Mouse (Mus musculus) B cell, adult 2 months (primary cell): Measurements from ENCODE around the gene Primpol.

Source experiments
- DNase-seq, 2 experiments: peaks; one replicate each; pipeline ENCODE4 v3.0.0; 2022

Gene Primpol

GRCm38 (mm10) chr8:46552441-46552765 lies 64.6 kb downstream of the Primpol start:
- DNase-seq = no peak

DNA sequence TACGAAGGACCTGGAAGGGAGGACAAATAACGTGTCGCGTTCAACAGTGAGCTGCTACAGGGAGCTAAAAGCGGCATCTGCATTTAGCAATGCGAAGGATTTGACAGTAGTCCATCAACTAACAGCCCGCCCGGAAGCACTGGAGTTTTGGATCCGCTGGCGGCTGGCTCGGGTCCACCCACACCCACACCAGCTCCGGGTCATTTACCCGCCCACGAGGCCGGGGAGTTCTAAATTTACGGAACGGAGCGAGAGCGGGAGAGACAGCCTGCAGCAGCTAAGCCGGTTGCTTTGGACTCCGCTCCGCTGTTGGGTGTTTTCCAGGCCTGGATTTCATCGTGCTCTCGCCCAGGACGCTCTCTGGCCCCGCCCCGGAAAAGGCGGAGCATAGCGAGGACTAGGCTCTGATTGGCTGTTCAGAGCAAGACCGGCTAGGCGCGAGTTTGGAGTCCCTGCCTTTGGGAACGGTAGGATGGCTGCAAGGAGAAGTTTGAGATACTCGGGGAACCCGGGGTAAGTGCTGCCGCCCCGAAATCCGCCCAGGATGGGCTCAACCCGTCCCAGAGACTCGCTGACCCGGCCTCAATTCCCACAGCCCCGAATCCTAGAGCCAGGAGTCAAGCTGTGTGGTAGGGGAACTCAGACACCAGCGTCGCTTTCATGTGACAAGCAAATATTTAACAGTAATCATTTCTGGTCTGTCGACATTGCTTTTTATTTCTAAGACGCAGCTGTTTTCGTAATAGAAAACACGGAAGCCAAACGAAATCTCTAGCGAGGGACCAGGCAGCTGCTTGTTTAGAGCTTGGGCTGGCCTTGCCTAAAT lies 65.2 kb downstream of the Primpol start, which contains the start of gene Cenpu:
Gene Cenpu, plus strand, starts transcription at position 414 of the 826 bp plus-strand sequence.
- peak; percentile 99 for DNase-seq

GRCm38 (mm10) chr8:46551029-46551428 lies 66.0 kb downstream of the Primpol start:
- DNase-seq = no peak

GRCm38 (mm10) chr8:46550058-46550457 lies 67.0 kb downstream of the Primpol start:
- DNase-seq = peak; percentile 26 to 39

- DNase-seq = peak; percentile 33 to 46
These were observed 69.8 kb downstream of the Primpol start for GRCm38 (mm10) chr8:46547245-46547644.

DNA sequence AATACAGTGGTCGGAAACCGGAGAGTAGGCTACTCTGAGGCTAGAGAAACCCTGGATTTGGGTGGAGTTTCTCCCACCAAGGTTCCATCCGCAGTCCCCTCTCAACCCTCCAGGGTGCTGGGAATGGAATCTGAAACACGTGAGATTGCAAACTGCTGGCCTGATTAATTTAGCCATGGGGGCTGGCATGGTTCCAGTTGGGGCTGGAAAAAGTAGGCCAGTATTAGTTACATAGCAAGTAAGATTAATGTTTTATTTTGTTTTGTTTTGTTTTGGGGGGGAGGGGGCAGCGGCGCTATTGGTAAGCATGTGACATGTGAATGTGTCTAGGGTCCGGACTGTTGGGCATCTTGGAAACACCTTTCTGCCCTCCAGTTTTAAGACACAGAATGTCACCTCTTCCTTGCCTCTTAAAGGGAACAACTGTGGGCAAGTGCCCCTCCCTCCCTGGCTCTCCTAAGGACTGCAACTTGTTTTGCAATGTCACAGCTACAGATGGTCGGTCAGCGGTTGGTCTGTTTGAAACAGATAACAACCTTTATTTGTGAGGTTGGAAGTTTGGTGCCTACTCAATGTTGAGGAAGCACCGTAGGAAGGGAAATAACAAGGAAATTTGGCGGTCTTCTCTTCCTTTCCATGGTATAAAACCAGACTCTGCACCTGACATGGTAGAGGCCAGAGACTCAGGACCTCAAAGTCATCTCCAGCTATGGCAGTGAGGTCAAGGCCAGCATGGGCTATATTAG lies 70.4 kb downstream of the Primpol start:
- DNase-seq = no peak

DNA sequence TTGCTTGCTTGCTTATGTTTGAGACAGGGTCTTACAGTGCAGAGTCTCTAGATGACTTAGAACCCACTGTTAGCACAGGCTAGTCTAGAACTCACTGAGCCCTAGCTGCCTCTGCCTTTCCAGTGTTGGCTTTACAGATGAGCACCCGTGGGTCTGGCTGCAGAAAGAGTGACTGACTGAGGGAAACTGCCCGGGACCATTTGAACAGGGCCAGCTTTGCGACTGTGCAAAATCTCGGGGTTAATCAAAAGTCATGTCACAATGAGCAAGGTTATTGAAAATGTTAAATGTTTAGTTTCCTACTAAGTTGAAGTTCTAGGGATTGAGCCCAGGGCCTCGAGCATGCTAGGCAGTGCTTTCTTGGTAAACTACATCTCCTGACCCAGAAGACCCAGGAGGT lies 71.2 kb downstream of the Primpol start:
- no peak for DNase-seq

- no peak for DNase-seq
These were observed 73.3 kb downstream of the Primpol start for GRCm38 (mm10) chr8:46543662-46544061.

DNA sequence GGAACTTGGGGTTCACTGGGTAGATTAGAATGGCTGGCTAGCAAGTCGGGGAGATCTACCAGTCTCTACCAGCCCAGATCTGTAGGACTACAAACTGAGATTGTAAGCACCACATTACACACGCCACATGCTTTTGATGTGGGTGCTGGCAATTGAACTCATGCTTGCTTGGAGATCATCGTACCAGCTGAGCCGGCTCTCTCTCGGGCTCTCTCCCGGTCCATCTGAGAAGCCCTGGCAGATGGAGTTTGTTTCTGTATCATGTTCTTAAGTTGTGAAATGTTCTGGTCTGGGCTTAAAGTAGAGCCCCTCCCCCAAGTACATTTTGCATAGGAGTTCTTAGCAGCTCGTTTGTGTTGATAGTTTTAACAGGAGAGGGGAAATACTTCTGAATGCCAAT lies 73.8 kb downstream of the Primpol start:
- DNase-seq = no peak

DNA sequence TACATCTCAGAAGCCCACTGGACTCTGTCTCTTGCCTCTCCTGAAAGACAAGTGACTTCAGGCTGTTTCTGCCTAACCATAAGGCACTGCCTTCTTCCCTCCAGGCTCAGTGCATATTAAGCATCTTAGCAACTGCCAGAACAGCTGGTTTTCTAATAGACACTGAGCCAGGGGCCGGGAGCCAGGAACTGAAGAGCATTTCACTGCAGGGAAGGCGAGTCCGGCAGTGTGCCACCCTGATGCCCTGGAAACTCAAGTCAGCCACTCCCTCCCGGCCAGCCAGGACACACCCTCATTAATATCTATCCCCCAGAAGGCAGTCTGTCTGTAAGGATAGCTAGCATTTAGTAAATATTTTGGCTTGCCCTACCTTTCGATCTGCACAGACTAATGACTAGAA lies 77.3 kb downstream of the Primpol start:
- DNase-seq = no peak

GRCm38 (mm10) chr8:46533926-46534325 lies 83.1 kb downstream of the Primpol start:
- DNase-seq = no peak

DNA sequence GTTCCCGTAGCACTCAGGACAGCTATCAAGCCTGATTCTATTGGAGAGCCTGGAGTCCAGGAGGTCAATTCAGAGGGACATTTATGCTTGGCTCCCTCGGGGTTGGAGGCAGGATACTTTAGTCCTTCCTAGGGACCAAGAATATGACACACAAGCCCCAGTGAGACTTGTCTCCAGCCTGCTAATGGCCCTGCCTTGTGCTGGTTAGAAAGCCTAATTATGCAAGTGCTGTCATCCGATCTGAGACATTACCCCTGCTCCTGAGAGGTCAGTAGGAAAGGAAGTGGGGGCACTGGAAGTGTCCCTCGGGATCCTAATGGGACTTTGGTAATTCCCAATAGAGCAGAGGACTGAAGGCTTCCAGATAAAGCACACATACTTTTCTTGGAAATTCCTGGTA lies 86.5 kb downstream of the Primpol start:
- DNase-seq = no peak

GRCm38 (mm10) chr8:46529508-46529907 lies 87.5 kb downstream of the Primpol start:
- no peak for DNase-seq

GRCm38 (mm10) chr8:46526821-46527220 lies 90.2 kb downstream of the Primpol start:
- DNase-seq = no peak

DNA sequence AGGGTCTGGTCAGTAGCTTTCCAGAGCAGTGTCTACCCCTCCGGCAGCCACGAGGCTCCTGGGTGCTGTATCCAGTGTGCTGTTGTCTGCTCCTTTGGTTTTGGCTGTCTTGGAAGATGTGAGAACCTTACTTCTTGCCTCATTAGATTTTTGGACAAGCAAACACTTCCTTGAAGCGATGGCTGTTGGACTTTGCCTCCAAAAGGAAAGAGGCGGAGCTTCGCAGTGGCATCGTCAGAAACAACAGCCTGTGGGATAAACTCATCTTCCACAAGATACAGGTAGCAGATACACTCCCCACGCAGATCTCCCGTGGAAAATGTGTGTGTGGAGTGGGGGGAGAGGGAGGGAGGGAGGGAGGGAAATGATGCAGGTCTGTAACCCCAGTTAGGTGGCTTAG lies 90.9 kb downstream of the Primpol start:
- no peak for DNase-seq
